Mouse (Mus musculus): Measurements from ENCODE around the gene Dynlrb1. TPM values are rescaled to one million over a fixed set of nuclear protein-coding genes. Genes with fewer than 3 reads are reported as not detected.

Gene Dynlrb1
- polyA plus RNA-seq (2012; rRNA removed), result 830 and 929 TPM in 2 replicates

DNA sequence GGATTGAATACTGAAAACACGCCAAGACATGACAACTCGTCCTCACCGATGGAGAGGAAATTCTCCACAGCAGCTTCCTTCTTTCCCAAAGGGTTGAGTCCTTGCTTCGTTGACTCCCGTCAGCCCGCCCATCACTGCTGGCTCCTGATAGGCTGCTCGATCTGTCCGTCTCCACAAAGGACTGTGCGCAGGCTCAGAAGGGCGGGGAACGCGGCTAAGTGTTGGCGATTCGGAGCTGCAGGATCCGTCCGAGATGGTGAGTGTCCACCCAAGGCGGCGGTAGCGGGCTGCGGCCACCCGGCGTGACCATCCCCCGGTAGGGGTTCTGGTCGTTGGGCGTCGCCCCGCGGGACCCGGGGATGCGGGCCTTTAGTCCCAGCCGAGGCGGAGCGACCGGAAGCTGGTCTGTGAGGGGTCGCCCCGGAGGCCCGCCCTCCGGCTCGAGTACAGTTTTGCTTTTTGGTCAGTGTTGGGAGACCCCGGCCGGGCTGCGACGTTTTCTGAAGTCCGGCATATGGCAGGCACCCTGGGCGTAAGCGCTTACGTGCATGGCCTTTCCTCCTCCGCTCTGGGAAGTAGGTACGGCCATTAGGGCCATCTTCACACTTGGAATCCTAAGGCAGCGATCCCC is at the start of gene Dynlrb1:
Gene Dynlrb1 (plus strand): TSS at position 172 of the 631 bp plus-strand sequence.
- DNase-seq (ENCODE audit: extremely low spot score in 1 of 2, low spot score in 1 of 2), result peak; percentile 96 to 100

DNA sequence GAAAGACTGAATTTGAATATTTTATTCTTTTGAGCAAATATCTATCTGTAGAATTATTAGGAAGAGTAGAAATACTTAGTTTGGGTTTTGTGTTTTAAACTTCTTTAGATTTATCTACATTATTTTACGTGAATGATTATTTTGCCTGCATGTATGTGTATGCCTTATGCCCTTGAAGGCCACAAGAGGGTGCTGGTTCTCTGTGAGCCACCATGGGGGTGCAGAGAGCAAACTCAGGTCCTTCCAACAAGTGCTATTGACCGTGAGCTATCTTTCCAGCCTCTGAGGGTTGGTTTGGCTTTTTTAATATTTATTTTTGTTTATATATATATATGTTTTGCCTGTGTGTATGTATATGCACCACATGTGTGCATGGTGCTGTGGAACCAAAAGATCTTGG is 28.9 kb upstream of the Dynlrb1 start:
- DNase-seq (ENCODE audit: extremely low spot score in 1 of 2, low spot score in 1 of 2), result peak in 1 of 2 experiments; percentile 20

DNA sequence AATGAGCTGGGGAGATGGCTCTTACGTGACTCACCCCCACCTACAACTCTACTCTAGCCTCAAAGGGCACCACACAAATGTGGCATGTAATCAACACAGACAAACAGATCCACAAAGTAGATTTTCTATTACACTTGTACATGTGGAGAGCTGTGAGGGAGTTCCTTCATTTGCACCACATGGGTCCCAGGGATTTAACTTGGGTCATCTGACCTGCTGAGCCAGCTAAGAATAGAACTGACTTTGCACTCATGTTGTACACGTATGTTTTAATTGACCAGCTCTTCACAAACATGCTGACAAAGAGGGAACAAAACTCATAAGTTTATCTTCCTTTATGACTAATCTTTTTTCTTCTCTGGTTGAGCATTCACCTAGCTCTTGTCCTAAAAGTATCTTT is 13.2 kb upstream of the Dynlrb1 start:
- no peak for DNase-seq (ENCODE audit: extremely low spot score in 1 of 2, low spot score in 1 of 2)

DNA sequence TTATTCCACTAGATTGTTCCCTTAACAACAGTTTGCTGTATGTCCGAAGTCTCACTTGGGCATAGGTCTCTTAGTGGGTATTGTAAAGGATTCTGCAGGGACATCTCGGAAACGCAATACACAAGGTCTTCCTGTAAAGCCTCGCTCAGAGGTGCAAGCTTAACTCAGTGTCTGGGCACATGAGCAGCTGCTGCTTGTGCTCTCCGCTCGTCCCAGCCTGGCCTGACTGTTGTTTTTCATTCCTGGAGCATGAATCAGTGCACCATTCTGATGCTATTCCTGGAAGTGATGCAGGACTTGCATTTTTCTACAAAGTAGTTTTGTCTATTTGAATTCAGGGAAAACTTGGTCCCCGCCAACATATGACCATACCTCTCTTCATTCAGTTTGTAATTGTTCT is 11.6 kb upstream of the Dynlrb1 start:
- peak in 1 of 2 experiments; percentile 32 for DNase-seq (ENCODE audit: extremely low spot score in 1 of 2, low spot score in 1 of 2)

DNA sequence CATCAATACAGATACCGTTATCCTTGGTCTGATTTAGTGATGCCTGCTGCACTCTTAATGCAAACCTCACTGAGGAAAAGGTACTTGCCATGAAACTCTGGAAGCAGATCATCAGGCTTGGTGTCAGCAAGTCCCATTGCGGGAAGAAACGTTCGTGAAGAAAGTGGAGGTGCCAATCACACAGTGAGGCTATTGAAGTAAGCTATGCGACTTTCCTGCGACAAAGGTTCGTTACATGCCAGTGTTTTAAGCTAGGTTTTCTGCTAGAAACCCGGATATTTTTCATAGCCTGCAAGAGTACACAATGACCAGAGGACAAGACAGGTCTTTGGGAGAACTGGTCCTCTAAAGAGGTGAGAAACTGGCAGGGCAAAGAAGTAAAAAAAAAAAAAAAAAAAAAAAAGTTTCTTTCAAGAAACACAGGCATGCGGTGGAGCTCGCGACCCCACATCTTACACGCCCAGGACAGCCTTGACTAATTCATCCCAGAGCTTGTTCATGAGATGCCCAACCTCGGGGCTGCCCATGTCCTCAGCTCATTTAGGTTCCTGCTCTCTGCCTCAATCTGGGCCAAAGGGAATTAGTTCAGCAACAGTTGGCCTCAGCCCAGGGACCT is 479 bp upstream of the Dynlrb1 start:
- DNase-seq (ENCODE audit: extremely low spot score in 1 of 2, low spot score in 1 of 2), result no peak

DNA sequence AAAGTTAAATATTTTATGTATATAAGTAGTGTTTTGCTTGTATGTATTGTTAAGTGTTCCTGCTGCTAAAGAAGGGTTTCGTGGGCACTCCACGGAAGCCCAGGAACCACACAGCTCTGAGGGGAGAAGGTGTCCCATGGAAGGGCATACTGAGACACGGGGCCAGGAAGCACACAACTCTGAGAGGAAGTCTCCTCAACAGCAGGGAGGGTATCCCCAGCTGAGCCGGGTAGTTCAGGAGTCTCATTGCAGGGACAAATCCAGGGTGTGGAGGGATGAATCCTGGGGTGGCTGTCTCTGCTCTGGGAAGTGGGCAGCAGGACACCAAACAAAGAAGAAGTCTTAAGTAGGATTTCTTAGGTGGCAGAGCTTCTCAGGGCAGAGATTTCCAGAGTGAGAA is 943 bp downstream of the Dynlrb1 start:
- DNase-seq (ENCODE audit: extremely low spot score in 1 of 2, low spot score in 1 of 2), result no peak

DNA sequence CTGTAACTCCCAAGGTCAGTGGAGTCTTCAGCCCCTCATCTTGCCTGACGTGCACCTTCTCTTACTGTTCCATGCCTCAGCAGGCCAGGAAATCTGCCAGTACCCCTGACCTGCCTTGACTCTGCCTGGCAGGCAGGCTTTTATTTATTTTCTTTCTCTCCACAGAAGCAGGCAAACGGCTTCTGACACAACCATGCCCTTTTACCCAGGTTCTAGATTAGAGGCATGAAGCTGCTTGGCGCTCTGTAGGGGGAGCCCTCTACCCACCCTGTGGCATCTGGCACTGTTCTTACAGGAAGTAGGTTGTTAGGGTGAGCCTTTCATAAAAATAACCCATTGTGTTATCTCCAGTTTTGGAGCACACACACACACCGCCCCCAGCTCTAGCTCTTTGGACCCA is 4.6 kb downstream of the Dynlrb1 start:
- no peak for DNase-seq (ENCODE audit: extremely low spot score in 1 of 2, low spot score in 1 of 2)

DNA sequence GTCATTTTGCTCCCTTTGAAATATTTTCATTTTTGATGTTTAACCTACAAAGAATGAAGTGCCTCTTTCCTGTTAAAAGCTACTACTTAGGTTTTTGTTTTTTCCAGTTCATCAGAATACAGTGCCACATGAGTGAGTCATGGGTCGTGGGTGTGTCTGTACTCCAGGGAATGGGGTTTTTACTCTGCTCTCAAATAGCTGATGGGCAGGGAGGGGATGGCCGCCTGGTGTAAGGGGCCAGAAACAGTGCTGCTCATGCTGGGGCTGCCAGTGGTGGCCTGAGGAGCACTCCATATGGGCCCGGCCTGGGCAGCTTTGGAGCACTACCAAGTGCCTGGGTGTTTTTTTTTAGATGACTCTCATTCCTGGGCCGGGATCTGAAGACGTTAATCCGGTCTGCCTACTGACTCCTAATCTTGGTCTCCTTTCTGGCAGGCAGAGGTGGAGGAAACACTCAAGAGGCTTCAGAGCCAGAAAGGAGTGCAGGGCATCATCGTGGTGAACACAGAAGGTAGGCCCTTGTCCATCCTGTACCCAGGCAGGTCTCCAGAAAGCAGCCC is 6.0 kb downstream of the Dynlrb1 start:
- DNase-seq (ENCODE audit: extremely low spot score in 1 of 2, low spot score in 1 of 2), result no peak

DNA sequence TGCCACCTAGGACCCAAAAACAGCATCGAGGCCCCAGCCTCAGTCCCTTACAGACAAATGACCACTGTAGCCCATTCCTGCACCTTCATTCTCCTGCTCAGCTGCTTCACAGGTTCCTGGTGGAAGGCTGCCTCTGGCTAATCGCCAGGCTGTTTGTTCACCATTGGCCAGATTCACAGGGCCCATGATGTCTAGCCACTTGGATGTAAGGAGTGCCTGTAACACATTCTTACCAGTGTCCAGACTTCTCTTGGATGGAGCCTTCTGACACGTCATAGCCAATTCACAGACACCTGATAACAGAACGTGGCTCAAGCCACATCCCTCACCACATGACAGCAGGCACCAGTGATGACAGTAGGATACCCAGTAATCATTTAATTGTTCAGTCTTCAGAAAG is 9.9 kb downstream of the Dynlrb1 start:
- no peak for DNase-seq (ENCODE audit: extremely low spot score in 1 of 2, low spot score in 1 of 2)

DNA sequence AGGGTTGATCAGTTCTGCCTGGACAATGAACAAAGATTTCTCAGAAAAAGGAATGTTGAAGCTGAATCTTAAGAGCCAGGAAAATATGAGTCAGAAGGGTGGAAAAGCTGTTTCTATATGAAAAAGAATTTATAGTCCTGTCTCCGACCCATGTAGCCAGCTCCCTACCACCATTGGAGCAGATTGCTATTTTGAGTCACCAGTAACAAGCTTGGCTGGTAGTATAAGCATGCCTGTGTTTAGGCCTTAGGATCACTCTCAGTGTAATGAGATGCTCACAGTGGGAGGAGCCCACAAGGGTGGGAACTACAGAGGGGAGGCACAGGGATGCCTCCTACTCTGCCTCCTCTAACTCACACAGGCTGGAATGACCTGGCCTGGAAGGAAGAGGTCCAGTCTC is 11.9 kb downstream of the Dynlrb1 start:
- DNase-seq (ENCODE audit: extremely low spot score in 1 of 2, low spot score in 1 of 2), result no peak

DNA sequence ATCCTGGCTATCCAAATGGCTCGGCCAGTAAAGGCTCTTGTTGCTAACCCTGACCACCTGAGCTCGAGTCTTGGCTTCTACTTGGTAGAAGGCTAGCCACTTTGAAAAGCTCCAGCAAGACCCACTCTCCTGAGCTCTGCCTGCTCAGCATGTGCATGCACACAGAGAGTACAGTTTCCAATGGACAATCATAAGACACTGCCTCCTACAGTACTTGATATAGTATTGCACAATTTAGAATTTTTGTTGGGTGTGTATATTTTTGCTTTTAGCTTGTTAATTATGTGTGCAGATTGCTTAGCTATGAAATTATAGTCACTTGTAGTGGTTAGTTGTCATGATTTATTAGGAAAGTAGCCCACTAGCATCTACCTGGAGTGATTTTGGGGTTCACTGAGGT is 12.4 kb downstream of the Dynlrb1 start:
- no peak for DNase-seq (ENCODE audit: extremely low spot score in 1 of 2, low spot score in 1 of 2)

DNA sequence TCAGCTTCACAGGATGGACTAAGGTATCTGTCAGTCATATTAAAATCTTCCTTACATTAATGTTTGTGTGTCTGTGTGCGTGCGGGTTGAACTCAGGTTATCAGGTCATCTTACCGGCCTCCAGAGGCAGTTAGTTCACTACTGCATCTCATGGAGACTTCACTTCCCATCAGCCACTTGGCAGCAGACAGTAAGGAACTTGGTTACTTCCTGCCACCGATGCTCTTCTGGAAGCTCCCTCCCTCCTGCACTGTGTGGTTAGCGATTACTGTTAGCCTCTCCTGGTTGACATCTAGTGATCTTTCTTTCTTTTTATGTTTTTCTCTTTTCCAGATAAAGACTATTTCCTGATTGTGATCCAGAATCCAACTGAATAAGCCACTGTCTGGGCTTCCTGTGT is 13.3 kb downstream of the Dynlrb1 start:
- no peak for DNase-seq (ENCODE audit: extremely low spot score in 1 of 2, low spot score in 1 of 2)

DNA sequence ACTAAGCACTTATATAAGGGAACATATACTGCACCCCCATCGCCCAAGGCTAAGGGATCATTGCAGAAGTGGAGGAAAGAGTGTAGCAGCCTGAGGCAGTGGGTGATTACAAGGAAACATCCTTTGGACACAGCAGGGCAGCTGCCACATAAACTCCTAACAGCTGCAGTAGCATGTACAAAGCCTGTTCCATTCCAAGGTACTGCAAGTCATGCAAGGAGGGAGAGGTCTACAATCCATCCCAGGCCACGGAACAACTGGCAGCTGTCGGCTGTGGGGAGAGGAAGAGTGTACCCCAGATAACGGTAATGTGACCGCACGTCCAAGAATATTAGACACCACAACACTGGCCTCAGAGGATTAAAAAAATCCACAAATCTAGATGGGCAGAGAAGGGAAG is 29.2 kb downstream of the Dynlrb1 start:
- DNase-seq (ENCODE audit: extremely low spot score in 1 of 2, low spot score in 1 of 2), result no peak

DNA sequence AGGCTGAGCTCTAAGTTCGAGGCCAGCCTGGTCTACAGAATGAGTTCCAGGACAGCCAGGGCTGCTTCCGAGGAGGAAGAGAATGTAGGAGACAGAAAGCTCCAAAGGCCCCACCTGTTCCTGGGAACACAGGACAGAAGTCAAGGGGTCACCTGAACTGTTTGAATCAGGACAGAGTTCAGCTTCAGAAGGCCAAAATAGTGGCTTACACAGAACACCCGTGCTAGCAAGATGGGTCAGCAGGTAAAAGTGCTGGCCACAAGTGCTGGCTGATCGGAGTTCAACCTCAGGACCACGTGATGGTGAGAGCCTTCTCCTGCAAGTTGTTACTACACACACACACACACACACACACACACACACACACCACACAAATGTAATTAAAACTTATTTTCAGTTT is 30.6 kb downstream of the Dynlrb1 start:
- DNase-seq (ENCODE audit: extremely low spot score in 1 of 2, low spot score in 1 of 2), result no peak

DNA sequence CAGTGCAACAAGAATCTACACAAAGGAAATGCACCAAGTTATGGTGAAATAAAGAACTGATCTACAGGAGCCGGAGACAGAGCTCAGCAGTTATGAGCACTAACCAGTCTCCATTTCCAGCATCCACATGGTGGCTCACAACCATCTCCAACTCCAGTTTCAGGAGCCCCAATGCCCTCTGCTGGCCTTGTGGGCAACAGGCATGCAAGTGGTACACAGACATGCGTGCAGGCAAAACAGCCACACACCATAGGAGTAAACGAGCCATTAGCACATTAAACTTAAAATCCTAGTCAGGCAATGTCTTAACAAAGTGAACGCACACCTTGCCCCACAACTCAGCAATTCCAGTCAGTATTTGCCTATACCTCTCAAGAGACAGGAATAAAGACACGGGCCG is 35.6 kb downstream of the Dynlrb1 start:
- DNase-seq (ENCODE audit: extremely low spot score in 1 of 2, low spot score in 1 of 2), result no peak

DNA sequence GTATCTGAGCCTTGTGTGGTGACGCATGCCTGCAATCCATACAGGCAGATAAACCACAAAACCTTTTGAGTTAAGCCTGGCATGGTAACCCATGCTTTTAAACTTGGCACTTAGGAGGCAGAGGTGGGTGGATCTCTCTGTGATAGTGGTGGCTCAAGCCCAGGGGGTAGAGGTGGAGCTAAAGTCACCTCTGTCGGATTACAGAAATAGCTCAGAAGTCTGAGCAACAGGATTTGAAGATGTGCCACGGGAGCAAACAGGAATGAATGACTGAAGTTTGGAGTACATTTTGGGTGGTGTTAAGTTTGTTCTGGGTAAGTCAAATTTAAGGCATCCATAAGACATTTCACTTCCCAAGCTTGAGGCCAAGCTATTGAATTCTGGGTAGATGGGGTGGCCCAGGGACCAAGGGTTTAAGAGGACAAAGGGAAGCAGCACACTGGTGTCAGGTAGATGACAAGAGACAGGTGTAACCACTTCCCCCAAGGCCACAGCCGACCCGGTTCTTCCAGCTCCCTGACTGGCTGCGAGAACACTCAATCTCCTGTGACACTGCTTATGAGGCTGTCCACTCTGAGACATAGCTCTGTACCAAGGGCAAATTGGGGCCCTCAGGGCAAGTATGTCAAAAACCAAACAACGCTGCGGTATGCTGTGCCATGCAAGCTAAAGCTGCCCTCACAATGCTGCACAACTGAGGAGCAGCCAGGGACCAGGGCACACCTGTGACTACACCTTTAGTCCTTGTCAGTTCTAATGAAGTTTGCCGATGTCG is 36.2 kb downstream of the Dynlrb1 start:
- DNase-seq (ENCODE audit: extremely low spot score in 1 of 2, low spot score in 1 of 2), result no peak

DNA sequence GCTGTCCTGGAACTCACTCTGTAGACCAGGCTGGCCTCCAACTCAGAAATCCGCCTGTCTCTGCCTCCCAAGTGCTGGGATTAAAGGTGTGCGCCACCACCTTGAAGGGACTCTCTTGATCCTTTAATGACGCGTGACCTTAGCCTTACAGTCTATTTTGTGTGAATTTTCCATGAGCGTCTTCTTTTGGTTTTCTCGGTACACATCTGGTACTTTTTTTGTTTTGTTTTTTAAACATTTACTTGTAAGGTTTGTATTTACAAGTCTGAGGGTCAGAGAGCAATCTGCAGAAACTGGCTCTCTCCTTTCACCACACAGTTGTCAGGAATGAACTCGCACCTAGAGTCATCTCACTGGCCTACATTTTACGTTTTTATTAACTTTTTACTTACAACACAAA is 37.3 kb downstream of the Dynlrb1 start:
- DNase-seq (ENCODE audit: extremely low spot score in 1 of 2, low spot score in 1 of 2), result no peak

DNA sequence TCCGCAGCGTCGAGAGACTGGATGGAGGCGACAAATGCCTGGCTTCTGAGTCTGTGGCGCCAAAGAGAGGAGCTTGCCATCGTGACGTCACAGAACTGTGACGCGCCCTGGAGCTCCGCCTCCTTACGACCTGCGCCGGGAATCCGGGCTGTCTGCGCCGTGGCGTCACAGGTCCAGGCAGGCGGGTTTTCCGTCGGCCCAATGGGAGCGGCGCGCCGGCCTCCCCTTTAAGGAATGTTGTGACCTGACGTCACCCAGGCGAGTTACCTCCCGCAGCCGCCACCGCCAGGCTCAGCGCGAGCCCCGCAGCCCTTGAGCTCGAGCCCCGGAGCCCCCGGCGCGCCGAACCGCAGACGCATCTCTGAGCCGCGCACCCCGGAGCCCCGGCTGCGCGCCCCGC is 39.9 kb downstream of the Dynlrb1 start, which contains the start of gene Map1lc3a:
Gene Map1lc3a (plus strand): TSS at position 103 of the 400 bp plus-strand sequence.
- DNase-seq (ENCODE audit: extremely low spot score in 1 of 2, low spot score in 1 of 2), result peak; percentile 94 to 99

DNA sequence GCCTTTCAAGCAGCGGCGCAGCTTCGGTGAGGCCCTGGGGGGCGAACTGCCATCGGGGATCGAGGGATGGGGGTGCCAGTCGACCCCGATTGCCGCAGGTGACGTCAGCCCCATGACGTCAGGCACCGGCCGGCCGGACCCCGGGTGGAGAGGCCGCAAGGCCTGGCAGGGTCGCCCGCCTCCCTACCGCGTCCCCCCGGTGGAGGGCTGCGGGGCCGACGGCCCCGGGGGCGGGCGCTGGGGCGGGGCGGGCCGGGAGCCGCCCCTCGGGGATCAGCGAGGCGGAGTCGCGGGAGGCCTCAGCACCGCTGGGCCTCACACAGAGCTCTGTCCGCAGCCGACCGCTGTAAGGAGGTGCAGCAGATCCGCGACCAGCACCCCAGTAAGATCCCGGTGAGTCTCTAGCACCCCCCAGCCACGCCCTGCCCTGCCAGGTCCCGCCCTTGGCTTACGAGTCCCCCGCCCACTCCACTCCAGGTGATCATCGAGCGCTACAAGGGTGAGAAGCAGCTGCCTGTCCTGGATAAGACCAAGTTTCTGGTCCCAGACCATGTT is 40.4 kb downstream of the Dynlrb1 start:
- peak in 1 of 2 experiments; percentile 62 for DNase-seq (ENCODE audit: extremely low spot score in 1 of 2, low spot score in 1 of 2)

DNA sequence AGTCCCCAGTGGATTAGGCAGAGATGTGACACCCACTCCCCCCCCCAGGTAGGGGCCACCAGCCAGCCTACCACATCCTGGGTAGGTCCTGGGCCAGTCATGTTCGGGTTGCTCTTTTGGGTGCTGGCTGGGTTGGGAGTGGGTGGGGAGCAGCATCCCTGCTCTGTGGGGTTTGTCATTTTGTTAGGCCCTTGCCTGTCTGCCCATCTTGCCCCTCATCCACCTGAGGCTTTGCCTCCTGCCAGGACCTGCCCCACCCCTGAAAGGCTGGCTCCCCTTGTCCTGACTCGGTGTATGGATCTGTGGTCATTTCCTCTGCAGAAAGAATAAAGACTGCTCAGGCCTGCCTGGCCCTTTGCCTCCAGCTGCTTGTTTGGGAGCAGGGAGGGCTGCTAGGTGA is 41.4 kb downstream of the Dynlrb1 start:
- no peak for DNase-seq (ENCODE audit: extremely low spot score in 1 of 2, low spot score in 1 of 2)

DNA sequence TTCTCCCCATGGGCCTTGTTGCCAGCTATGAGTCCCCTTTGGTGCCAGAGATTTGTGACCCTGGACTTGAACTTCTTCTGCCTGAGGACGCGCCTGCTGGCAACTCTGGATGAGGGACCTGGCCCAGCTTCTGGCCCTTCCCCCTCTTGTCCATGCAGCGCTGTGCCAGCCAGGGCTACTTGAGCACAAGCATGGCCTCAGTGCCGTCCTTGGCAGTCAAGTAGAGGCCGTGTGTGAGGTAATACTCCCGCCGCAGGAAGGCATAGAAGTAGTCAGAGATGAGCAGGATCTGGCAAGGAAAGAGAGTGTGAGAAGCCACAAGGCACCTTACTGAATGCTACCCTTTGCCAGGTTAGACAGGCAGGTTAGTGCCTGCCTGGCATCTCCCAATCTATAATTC is 42.0 kb downstream of the Dynlrb1 start:
- DNase-seq (ENCODE audit: extremely low spot score in 1 of 2, low spot score in 1 of 2), result no peak

All from frontal cortex, adult 2 months (tissue).